Mouse (Mus musculus) heart, postnatal 0 days (tissue): ENCODE results near the gene Efna4.

ENCODE experiments used
- CTCF ChIP-seq: IDR thresholded peaks from 2 replicates; pipeline ENCODE4 v1.5.1; 2016; ENCODE audit warnings: antibody characterized with exemption, control low read depth, low read depth
- EP300 ChIP-seq: IDR thresholded peaks from 2 replicates; pipeline ENCODE4 v1.6.1; 2016; ENCODE audit warnings: antibody characterized with exemption, low read depth

GRCm38 (mm10) chr3:89327371-89327870 is 10.4 kb downstream of the Efna4 start:
- no peak for TF ChIP-seq EP300
- TF ChIP-seq CTCF: no peak
